Mouse (Mus musculus) spleen, adult 2 months (tissue): ENCODE data around the gene Kcmf1. TPM values are rescaled to one million over a fixed set of nuclear protein-coding genes. Genes with fewer than 3 reads are reported as not detected.

Experiments used
- DNase-seq, 2 experiments: peaks; one replicate each; pipeline versions ENCODE4 v3.0.0 to v3.0.0-alpha.2; 2012 to 2021; ENCODE audit warnings: low spot score in 2 of 2, low read depth in 1 of 2
- H3K27ac ChIP-seq: fragments of 200-500 bp; 2 replicates; pipeline ENCODE4 v1.5.1; 2012; ENCODE audit warnings: low read length, inconsistent platforms; ENCODE audit not compliant: insufficient read depth
- H3K27me3 ChIP-seq: fragments of 200-500 bp; 2 replicates; pipeline ENCODE4 v1.6.1; 2012; ENCODE audit warnings: mild to moderate bottlenecking, moderate library complexity, low read length, inconsistent platforms; ENCODE audit not compliant: control insufficient read depth, insufficient read depth
- H3K36me3 ChIP-seq: fragments of 200-500 bp; 2 replicates; pipeline ENCODE4 v1.6.1; 2012; ENCODE audit warnings: mild to moderate bottlenecking, low read length, inconsistent platforms; ENCODE audit not compliant: control insufficient read depth, insufficient read depth
- H3K4me1 ChIP-seq: fragments of 200-500 bp; 2 replicates; pipeline ENCODE4 v1.6.1; 2011; ENCODE audit warnings: inconsistent platforms; ENCODE audit not compliant: control insufficient read depth, insufficient read depth, insufficient read length
- H3K4me3 ChIP-seq: fragments of 200-500 bp; 2 replicates; pipeline ENCODE4 v1.5.1; 2011; ENCODE audit warnings: mild to moderate bottlenecking, inconsistent platforms; ENCODE audit not compliant: insufficient read depth, insufficient read length; ENCODE audit errors: extremely low read depth
- CTCF ChIP-seq: fragments of 200-500 bp; IDR thresholded peaks from 2 replicates; pipeline ENCODE4 v1.5.1; 2011; ENCODE audit warnings: mild to moderate bottlenecking, inconsistent platforms; ENCODE audit not compliant: insufficient read depth, insufficient read length, insufficient replicate concordance; ENCODE audit errors: extremely low read depth
- POLR2A ChIP-seq: fragments of 200-500 bp; IDR thresholded peaks from 2 replicates; pipeline ENCODE4 v1.6.1; 2011; ENCODE audit warnings: low read depth, low read length, inconsistent platforms
- WGBS: fragments of 180-500 bp; shearing (Covaris S2); methylation state at CpG from one replicate; pipeline ENCODE4 v1.1.7; 2018; 5-methylcytosine and 5-hydroxymethylcytosine counted together
- polyA plus RNA-seq: library from polyadenylated mRNA; depleted of rRNA; stranded (reverse); fragments of >200 nt; gene quantifications from 2 replicates; pipeline ENCODE4 v1.2.3, GENCODE M21; 2012; rRNA removed

The Kcmf1 gene
- polyA plus RNA-seq, result 94.1 and 116 TPM in 2 replicates

GRCm38 (mm10) chr6:72899781-72900681, at the start of gene Kcmf1:
TSS of gene Kcmf1 (minus strand) at chr6:72899979.
- no peaks in the 10 kb centered on the region for H3K27me3 ChIP-seq
- 1% methylated on average over 104 of the region's 113 CpGs for WGBS
- TF ChIP-seq CTCF (no peak), POLR2A (no peak; the same call in 1 of the 2 replicates)
- peak within 1 kb of the TSS; percentile 88 for H3K27ac ChIP-seq
- H3K36me3 ChIP-seq, result no peaks in the 10 kb centered on the region
- H3K4me3 ChIP-seq, result peak within 1 kb of the TSS; percentile 73
- peaks cover 6% of the 10 kb centered on the region for H3K4me1 ChIP-seq
- DNase-seq, result peak; percentile 25 to 70

- no peak for DNase-seq
- H3K36me3 ChIP-seq, result no peaks in the 10 kb centered on the region
- TF ChIP-seq POLR2A (no peak), CTCF (no peak)
- peaks cover 15% of the 10 kb centered on the region; the same call in 1 of the 2 replicates for H3K4me1 ChIP-seq
- WGBS, result 80% methylated on average over 9 of the region's 9 CpGs
- no peak overlapping the region for H3K27ac ChIP-seq
- H3K4me3 ChIP-seq, result no peak overlapping the region
- no peaks in the 10 kb centered on the region for H3K27me3 ChIP-seq
Measured at GRCm38 (mm10) chr6:72949161-72949756, 49.5 kb upstream of the Kcmf1 start.

- TF ChIP-seq CTCF (no peak), POLR2A (no peak)
- 82% methylated on average over 3 of the region's 3 CpGs for WGBS
- Histone ChIP-seq H3K27me3 (no peaks in the 10 kb centered on the region), H3K36me3 (no peaks in the 10 kb centered on the region), H3K27ac (no peak overlapping the region), H3K4me1 (peaks cover 9% of the 10 kb centered on the region; the same call in 1 of the 2 replicates), H3K4me3 (no peak overlapping the region)
- DNase-seq, result no peak
Measured at GRCm38 (mm10) chr6:72948392-72948791, 48.6 kb upstream of the Kcmf1 start.

- no peak overlapping the region for H3K27ac ChIP-seq
- 86% methylated on average over 6 of the region's 6 CpGs for WGBS
- DNase-seq, result no peak
- no peak for TF ChIP-seq POLR2A
- no peak for TF ChIP-seq CTCF
- no peaks in the 10 kb centered on the region for H3K27me3 ChIP-seq
- no peak overlapping the region for H3K4me3 ChIP-seq
- H3K4me1 ChIP-seq, result peaks cover 5% of the 10 kb centered on the region; the same call in 1 of the 2 replicates
- H3K36me3 ChIP-seq, result no peaks in the 10 kb centered on the region
Measured at GRCm38 (mm10) chr6:72947960-72948359, 48.2 kb upstream of the Kcmf1 start.

- Histone ChIP-seq H3K36me3 (no peaks in the 10 kb centered on the region), H3K4me1 (peaks cover 5% of the 10 kb centered on the region; the same call in 1 of the 2 replicates), H3K27me3 (no peaks in the 10 kb centered on the region), H3K4me3 (no peak overlapping the region), H3K27ac (no peak overlapping the region)
- DNase-seq, result peak in 1 of 2 experiments; percentile 71
- 7% methylated on average over 3 of the region's 3 CpGs for WGBS
- TF ChIP-seq CTCF, result peak; percentile 64; the same call in 1 of the 2 replicates
- no peak for TF ChIP-seq POLR2A
Measured at GRCm38 (mm10) chr6:72940493-72940892, 40.7 kb upstream of the Kcmf1 start.

GRCm38 (mm10) chr6:72937859-72938258, 38.1 kb upstream of the Kcmf1 start:
- peak in 1 of 2 experiments; percentile 43 for DNase-seq
- Histone ChIP-seq H3K36me3 (no peaks in the 10 kb centered on the region), H3K4me1 (peaks cover 5% of the 10 kb centered on the region; the same call in 1 of the 2 replicates), H3K4me3 (peak overlapping the region; percentile 47; the same call in 1 of the 2 replicates), H3K27me3 (no peaks in the 10 kb centered on the region), H3K27ac (peak overlapping the region; percentile 76)
- 2% methylated on average over 5 of the region's 5 CpGs for WGBS
- TF ChIP-seq POLR2A (no peak; the same call in 1 of the 2 replicates), CTCF (no peak)
